Mouse (Mus musculus) heart, postnatal 0 days (tissue): ENCODE data around the gene Barx2. TPM values are rescaled to one million over a fixed set of nuclear protein-coding genes. Genes with fewer than 3 reads are reported as not detected.

Source experiments
- ATAC-seq: fragments of 200-750 bp; cut with Nextera tagmentation; 2 replicates; pipeline ENCODE4 v1.8.0; 2017; ENCODE audit warnings: low read depth, moderate number of reproducible peaks, moderate library complexity; ENCODE audit not compliant: insufficient read depth
- DNase-seq: peaks from one replicate; pipeline ENCODE4 v3.0.0-alpha.2; 2016; ENCODE audit warnings: low spot score
- H3K27ac ChIP-seq: fragments of 300-500 bp; sonication (generic); 2 replicates; pipeline ENCODE4 v1.5.1; 2014; ENCODE audit warnings: low read depth, mild to moderate bottlenecking
- H3K27me3 ChIP-seq: fragments of 300-500 bp; sonication (generic); 2 replicates; pipeline ENCODE4 v1.6.1; 2014; ENCODE audit warnings: low read length, mixed read lengths; ENCODE audit not compliant: control insufficient read depth, insufficient read depth
- H3K36me3 ChIP-seq: fragments of 300-500 bp; sonication (generic); replicated peaks from 2 replicates; pipeline ENCODE4 v1.6.1; 2014; ENCODE audit warnings: low read length, mixed read lengths; ENCODE audit not compliant: control insufficient read depth, insufficient read depth
- H3K4me1 ChIP-seq: fragments of 300-500 bp; sonication (generic); 2 replicates; pipeline ENCODE4 v1.6.1; 2014; ENCODE audit warnings: antibody characterized with exemption; ENCODE audit not compliant: control insufficient read depth, insufficient read depth
- H3K4me2 ChIP-seq: fragments of 300-500 bp; sonication (generic); 2 replicates; pipeline ENCODE4 v1.6.1; 2014; ENCODE audit warnings: low read depth, mild to moderate bottlenecking, low read length, moderate library complexity
- H3K4me3 ChIP-seq: fragments of 300-500 bp; sonication (generic); 2 replicates; pipeline ENCODE4 v1.5.1; 2014; ENCODE audit warnings: low read depth, low read length
- H3K9ac ChIP-seq: fragments of 300-500 bp; sonication (generic); replicated peaks from 2 replicates; pipeline ENCODE4 v1.6.1; 2014; ENCODE audit warnings: low read depth, low read length, mixed read lengths
- H3K9me3 ChIP-seq: fragments of 300-500 bp; sonication (generic); replicated peaks from 2 replicates; pipeline ENCODE4 v1.6.1; 2016; ENCODE audit warnings: low read length; ENCODE audit not compliant: control insufficient read depth
- CTCF ChIP-seq: IDR thresholded peaks from 2 replicates; pipeline ENCODE4 v1.5.1; 2016; ENCODE audit warnings: antibody characterized with exemption, control low read depth, low read depth
- EP300 ChIP-seq: IDR thresholded peaks from 2 replicates; pipeline ENCODE4 v1.6.1; 2016; ENCODE audit warnings: antibody characterized with exemption, low read depth
- WGBS: fragments of 180-500 bp; shearing (Covaris S2); extraction: QIAGEN DNeasy Blood & Tissue Kit; methylation state at CpG from one replicate; pipeline ENCODE4 v1.1.7; 2014; 5-methylcytosine and 5-hydroxymethylcytosine counted together
- polyA plus RNA-seq: library from polyadenylated mRNA; unstranded; fragments of >200 nt; fragmentation: Nextera tagmentation; extraction: Ambion mirVana; gene quantifications from 2 replicates; pipeline ENCODE4 v1.2.1, GENCODE M21; 2015
- total RNA-seq: library from RNA; depleted of rRNA; stranded (reverse); fragments of >200 nt; gene quantifications from 2 replicates; pipeline ENCODE4 v1.2.3, GENCODE M21; 2014; ENCODE audit warnings: low replicate concordance

The Barx2 gene
- total and polyA plus RNA-seq, 2 experiments from 2014 or later = not detected

- no peak overlapping the region for H3K9ac ChIP-seq
- H3K4me2 ChIP-seq = no peak overlapping the region
- no peak for ATAC-seq
- H3K27me3 ChIP-seq = peaks cover 6% of the 10 kb centered on the region; the same call in 1 of the 2 replicates
- no peak overlapping the region for H3K27ac ChIP-seq
- WGBS = 26% methylated on average over 8 of the region's 8 CpGs
- no peak for DNase-seq
- TF ChIP-seq EP300 (no peak), CTCF (no peak)
- H3K4me3 ChIP-seq = no peak overlapping the region
- no peaks in the 10 kb centered on the region for H3K36me3 ChIP-seq
- no peaks in the 10 kb centered on the region for H3K9me3 ChIP-seq
- no peaks in the 10 kb centered on the region for H3K4me1 ChIP-seq
Observed at GRCm38 (mm10) chr9:31856437-31856836, 56.8 kb downstream of the Barx2 start.

GRCm38 (mm10) chr9:31855668-31856067, 57.6 kb downstream of the Barx2 start:
- TF ChIP-seq CTCF (no peak), EP300 (no peak)
- Histone ChIP-seq H3K9ac (no peak overlapping the region), H3K4me3 (no peak overlapping the region), H3K27me3 (peaks cover 6% of the 10 kb centered on the region; the same call in 1 of the 2 replicates), H3K9me3 (no peaks in the 10 kb centered on the region), H3K4me2 (no peak overlapping the region), H3K4me1 (no peaks in the 10 kb centered on the region), H3K27ac (no peak overlapping the region), H3K36me3 (no peaks in the 10 kb centered on the region)
- WGBS = 83% methylated on average over 6 of the region's 6 CpGs
- DNase-seq (no peak), ATAC-seq (no peak)

GRCm38 (mm10) chr9:31851710-31852109, 61.6 kb downstream of the Barx2 start:
- H3K4me1 ChIP-seq = no peaks in the 10 kb centered on the region
- no peak overlapping the region for H3K4me2 ChIP-seq
- DNase-seq = no peak
- H3K4me3 ChIP-seq = no peak overlapping the region
- no peaks in the 10 kb centered on the region for H3K36me3 ChIP-seq
- no peaks in the 10 kb centered on the region for H3K9me3 ChIP-seq
- WGBS = 53% methylated on average over 8 of the region's 8 CpGs
- H3K9ac ChIP-seq = no peak overlapping the region
- no peak overlapping the region for H3K27ac ChIP-seq
- no peak for TF ChIP-seq EP300
- TF ChIP-seq CTCF = no peak
- ATAC-seq = no peak
- no peaks in the 10 kb centered on the region for H3K27me3 ChIP-seq

- no peak overlapping the region for H3K4me3 ChIP-seq
- WGBS = 73% methylated on average over 4 of the region's 4 CpGs
- H3K9me3 ChIP-seq = no peaks in the 10 kb centered on the region
- H3K27me3 ChIP-seq = no peaks in the 10 kb centered on the region
- no peak overlapping the region for H3K4me2 ChIP-seq
- DNase-seq (no peak), ATAC-seq (no peak)
- no peak overlapping the region for H3K27ac ChIP-seq
- H3K36me3 ChIP-seq = no peaks in the 10 kb centered on the region
- no peaks in the 10 kb centered on the region for H3K4me1 ChIP-seq
- TF ChIP-seq CTCF = no peak
- TF ChIP-seq EP300 = no peak
- H3K9ac ChIP-seq = no peak overlapping the region
Observed at GRCm38 (mm10) chr9:31850706-31851105, 62.6 kb downstream of the Barx2 start.

GRCm38 (mm10) chr9:31849387-31849786, 63.9 kb downstream of the Barx2 start:
- no peak overlapping the region for H3K27ac ChIP-seq
- H3K4me1 ChIP-seq = no peaks in the 10 kb centered on the region
- no peak for TF ChIP-seq EP300
- TF ChIP-seq CTCF = no peak
- no peak overlapping the region for H3K4me3 ChIP-seq
- no peaks in the 10 kb centered on the region for H3K27me3 ChIP-seq
- no peaks in the 10 kb centered on the region for H3K9me3 ChIP-seq
- no peaks in the 10 kb centered on the region for H3K36me3 ChIP-seq
- 82% methylated on average over 7 of the region's 7 CpGs for WGBS
- no peak overlapping the region for H3K4me2 ChIP-seq
- DNase-seq = no peak
- ATAC-seq = no peak
- no peak overlapping the region for H3K9ac ChIP-seq

GRCm38 (mm10) chr9:31844614-31845013, 68.6 kb downstream of the Barx2 start:
- Histone ChIP-seq H3K4me1 (0 out of 2 replicates have a peak, but pooled peaks cover 3% of the 10 kb centered on the region), H3K4me2 (no peak overlapping the region), H3K36me3 (no peaks in the 10 kb centered on the region), H3K4me3 (no peak overlapping the region), H3K27me3 (no peaks in the 10 kb centered on the region), H3K9ac (no peak overlapping the region), H3K27ac (no peak overlapping the region), H3K9me3 (no peaks in the 10 kb centered on the region)
- DNase-seq (no peak), ATAC-seq (no peak)
- TF ChIP-seq CTCF (no peak), EP300 (no peak)
- WGBS = 63% methylated on average over 5 of the region's 5 CpGs
